Mouse (Mus musculus) liver, embryonic 13.5 days (tissue): ENCODE measurements around the gene Shroom3. TPM values are rescaled to one million over a fixed set of nuclear protein-coding genes. Genes with fewer than 3 reads are reported as not detected.

Source experiments
- ATAC-seq: fragments of 200-750 bp; cut with Nextera tagmentation; 2 replicates; pipeline ENCODE4 v1.8.0; 2017; ENCODE audit warnings: low read depth, mild to moderate bottlenecking, moderate number of reproducible peaks, moderate library complexity
- DNase-seq: peaks from one replicate; pipeline ENCODE4 v3.0.0; 2022
- H3K27ac ChIP-seq: fragments of 300-500 bp; sonication (generic); 2 replicates; pipeline ENCODE4 v1.5.1; 2015; ENCODE audit warnings: moderate library complexity, mild to moderate bottlenecking, inconsistent platforms
- H3K27me3 ChIP-seq: fragments of 300-500 bp; sonication (generic); 2 replicates; pipeline ENCODE4 v1.6.1; 2015; ENCODE audit warnings: mild to moderate bottlenecking, inconsistent platforms
- H3K36me3 ChIP-seq: fragments of 300-500 bp; sonication (generic); 2 replicates; pipeline ENCODE4 v1.6.1; 2015; ENCODE audit warnings: mild to moderate bottlenecking, inconsistent platforms
- H3K4me1 ChIP-seq: fragments of 300-500 bp; sonication (generic); replicated peaks from 2 replicates; pipeline ENCODE4 v1.6.1; 2015; ENCODE audit warnings: inconsistent platforms
- H3K4me2 ChIP-seq: fragments of 300-500 bp; sonication (generic); 2 replicates; pipeline ENCODE4 v1.6.1; 2015; ENCODE audit warnings: inconsistent platforms, mild to moderate bottlenecking, moderate library complexity
- H3K4me3 ChIP-seq: fragments of 300-500 bp; sonication (generic); replicated peaks from 2 replicates; pipeline ENCODE4 v1.5.1; 2015; ENCODE audit warnings: mild to moderate bottlenecking, inconsistent platforms
- H3K9ac ChIP-seq: fragments of 300-500 bp; sonication (generic); 2 replicates; pipeline ENCODE4 v1.6.1; 2015; ENCODE audit warnings: mild to moderate bottlenecking, inconsistent platforms
- H3K9me3 ChIP-seq: fragments of 300-500 bp; sonication (generic); replicated peaks from 2 replicates; pipeline ENCODE4 v1.6.1; 2016; ENCODE audit warnings: inconsistent platforms
- WGBS: fragments of 180-500 bp; shearing (Covaris S2); methylation state at CpG from one replicate; pipeline ENCODE4 v1.1.7; 2015; ENCODE audit not compliant: insufficient replicate concordance; 5-methylcytosine and 5-hydroxymethylcytosine counted together
- polyA plus RNA-seq: library from polyadenylated mRNA; unstranded; fragments of >200 nt; fragmentation: Nextera tagmentation; extraction: Ambion mirVana; gene quantifications from 2 replicates; pipeline ENCODE4 v1.2.1, GENCODE M21; 2015

The Shroom3 gene
- polyA plus RNA-seq, 1 experiment from 2014 or later = 0.20 TPM

GRCm38 (mm10) chr5:92811761-92812160, 128.5 kb downstream of the Shroom3 start:
- no peak for DNase-seq
- H3K36me3 ChIP-seq = no peaks in the 10 kb centered on the region
- peaks cover 22% of the 10 kb centered on the region for H3K27me3 ChIP-seq
- no peak overlapping the region for H3K9ac ChIP-seq
- no peak for ATAC-seq
- no peak overlapping the region for H3K27ac ChIP-seq
- no peak overlapping the region for H3K4me2 ChIP-seq
- H3K4me3 ChIP-seq = no peak overlapping the region
- WGBS = 48% methylated on average over 7 of the region's 7 CpGs
- no peaks in the 10 kb centered on the region for H3K9me3 ChIP-seq
- no peaks in the 10 kb centered on the region for H3K4me1 ChIP-seq

- H3K9ac ChIP-seq = no peak overlapping the region
- H3K4me2 ChIP-seq = no peak overlapping the region
- ATAC-seq (no peak), DNase-seq (no peak)
- no peaks in the 10 kb centered on the region for H3K9me3 ChIP-seq
- H3K27me3 ChIP-seq = peaks cover 22% of the 10 kb centered on the region
- H3K27ac ChIP-seq = no peak overlapping the region
- H3K36me3 ChIP-seq = no peaks in the 10 kb centered on the region
- no peak overlapping the region for H3K4me3 ChIP-seq
- H3K4me1 ChIP-seq = no peaks in the 10 kb centered on the region
- 41% methylated on average over 8 of the region's 8 CpGs for WGBS
Observed at GRCm38 (mm10) chr5:92812936-92813335, 129.7 kb downstream of the Shroom3 start.

DNA sequence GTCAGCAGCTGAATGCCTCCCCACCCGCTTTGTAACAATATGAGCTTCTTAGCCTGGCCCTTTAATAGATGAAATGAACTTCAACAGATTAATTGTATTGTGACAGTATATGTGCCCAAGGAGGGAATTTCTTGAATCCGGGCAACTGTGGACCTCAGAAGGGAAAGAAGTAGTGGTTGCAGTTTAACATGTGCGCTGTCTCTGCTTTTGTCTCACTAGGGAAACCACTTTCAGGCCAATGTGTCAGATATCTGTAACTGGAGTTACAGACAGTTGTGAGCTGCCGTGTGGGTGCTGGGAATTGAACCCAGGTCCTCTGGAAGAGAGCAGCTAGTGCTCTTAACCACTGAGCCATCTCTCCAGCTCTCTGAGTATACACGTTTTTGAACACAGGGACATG, 130.3 kb downstream of the Shroom3 start:
- Histone ChIP-seq H3K9me3 (no peaks in the 10 kb centered on the region), H3K9ac (no peak overlapping the region), H3K36me3 (no peaks in the 10 kb centered on the region), H3K4me1 (no peaks in the 10 kb centered on the region), H3K4me3 (no peak overlapping the region), H3K27me3 (peaks cover 20% of the 10 kb centered on the region), H3K4me2 (no peak overlapping the region), H3K27ac (no peak overlapping the region)
- ATAC-seq (no peak), DNase-seq (no peak)
- WGBS = 64% methylated on average over 5 of the region's 5 CpGs

DNA sequence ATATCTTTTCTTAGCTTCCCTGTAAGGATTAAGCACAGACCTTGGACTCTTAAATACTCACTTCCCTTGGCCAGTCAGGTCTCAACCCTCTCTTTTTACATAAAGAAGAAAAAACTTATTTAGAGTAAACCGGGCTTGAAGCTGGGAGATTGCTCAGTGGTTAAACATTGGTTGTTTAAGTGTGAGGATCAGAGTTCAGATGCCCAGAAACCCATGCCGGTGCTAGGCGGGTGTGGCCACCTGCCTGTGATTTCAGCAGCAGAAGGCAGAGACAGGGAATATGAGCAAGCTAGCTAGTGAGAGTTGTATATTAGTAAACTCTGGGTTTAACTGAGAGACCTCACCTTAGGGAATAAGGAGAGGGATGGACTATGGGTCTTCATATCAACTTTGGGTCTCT, 131.4 kb downstream of the Shroom3 start:
- Histone ChIP-seq H3K9me3 (no peaks in the 10 kb centered on the region), H3K27me3 (peaks cover 11% of the 10 kb centered on the region), H3K4me1 (no peaks in the 10 kb centered on the region), H3K9ac (no peak overlapping the region), H3K4me2 (no peak overlapping the region), H3K4me3 (no peak overlapping the region), H3K27ac (no peak overlapping the region), H3K36me3 (no peaks in the 10 kb centered on the region)
- DNase-seq (no peak), ATAC-seq (no peak)
- 65% methylated on average over 3 of the region's 3 CpGs for WGBS

- Histone ChIP-seq H3K36me3 (no peaks in the 10 kb centered on the region), H3K27me3 (no peaks in the 10 kb centered on the region), H3K9me3 (no peaks in the 10 kb centered on the region), H3K4me3 (no peak overlapping the region), H3K4me2 (no peak overlapping the region), H3K4me1 (no peaks in the 10 kb centered on the region), H3K9ac (no peak overlapping the region), H3K27ac (no peak overlapping the region)
- no peak for ATAC-seq
- DNase-seq = no peak
- 52% methylated on average over 11 of the region's 11 CpGs for WGBS
Observed at GRCm38 (mm10) chr5:92817122-92817822, 134.0 kb downstream of the Shroom3 start.

DNA sequence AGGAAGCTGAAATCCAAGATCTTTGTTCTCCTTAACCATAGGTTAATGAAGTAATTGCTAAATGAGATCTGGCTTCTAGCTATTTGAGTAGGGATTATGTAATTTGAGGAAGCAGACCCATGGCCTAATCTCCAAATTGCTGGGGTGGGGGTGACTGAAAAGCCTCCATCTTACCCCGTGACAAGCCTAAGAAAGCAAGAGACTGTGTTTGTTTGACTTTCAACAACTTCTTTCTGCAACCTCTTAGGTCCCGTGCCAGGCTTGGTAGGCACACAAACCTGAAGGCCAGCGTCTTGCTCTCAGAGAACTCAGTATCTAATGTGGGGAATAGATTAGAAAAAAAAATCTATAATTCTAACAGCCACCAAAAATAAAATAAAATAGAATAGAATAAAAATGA, 138.1 kb downstream of the Shroom3 start:
- H3K4me2 ChIP-seq = no peak overlapping the region
- ATAC-seq (no peak), DNase-seq (no peak)
- H3K9ac ChIP-seq = no peak overlapping the region
- 60% methylated on average over 3 of the region's 3 CpGs for WGBS
- H3K9me3 ChIP-seq = no peaks in the 10 kb centered on the region
- H3K27ac ChIP-seq = no peak overlapping the region
- no peak overlapping the region for H3K4me3 ChIP-seq
- no peaks in the 10 kb centered on the region for H3K36me3 ChIP-seq
- H3K4me1 ChIP-seq = no peaks in the 10 kb centered on the region
- H3K27me3 ChIP-seq = no peaks in the 10 kb centered on the region

GRCm38 (mm10) chr5:92823495-92823894, 140.3 kb downstream of the Shroom3 start:
- WGBS = 62% methylated on average over 7 of the region's 7 CpGs
- no peak overlapping the region for H3K4me2 ChIP-seq
- no peak for ATAC-seq

DNA sequence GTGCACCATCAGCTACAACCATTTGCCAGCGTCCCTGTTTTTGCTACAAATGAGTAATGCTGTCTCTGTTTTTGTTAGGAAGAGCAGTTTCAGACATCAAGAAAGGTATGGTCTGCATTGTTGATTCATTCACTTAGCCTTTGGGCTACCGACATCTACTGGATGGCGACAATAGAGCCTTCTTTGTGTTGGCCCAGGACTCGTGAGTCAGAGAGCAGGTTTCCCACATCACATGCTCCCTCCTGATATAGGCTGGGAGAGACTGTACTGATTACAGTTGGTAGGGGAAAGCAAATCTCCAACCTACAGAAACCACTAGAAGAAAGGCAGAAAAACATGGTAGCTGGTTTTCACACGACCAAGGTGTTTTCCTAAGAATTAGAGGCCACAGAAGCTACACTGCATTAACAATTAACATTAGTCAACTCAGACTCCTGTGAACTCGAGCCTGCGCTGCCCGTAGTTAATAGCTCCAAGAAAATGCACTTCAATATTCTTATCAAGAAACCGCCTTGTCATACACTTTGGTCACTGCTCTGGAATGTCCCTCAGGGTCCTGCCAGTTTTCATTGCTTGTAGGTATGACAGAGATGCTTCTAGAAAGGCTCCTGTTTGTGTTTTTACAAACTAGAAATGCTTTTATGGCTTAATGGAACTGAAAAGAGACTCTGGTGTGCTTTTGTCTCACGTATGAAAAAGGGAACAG, 141.2 kb downstream of the Shroom3 start:
- ATAC-seq (no peak), DNase-seq (no peak)
- Histone ChIP-seq H3K36me3 (no peaks in the 10 kb centered on the region), H3K4me3 (no peak overlapping the region), H3K27ac (no peak overlapping the region), H3K27me3 (no peaks in the 10 kb centered on the region), H3K4me2 (no peak overlapping the region), H3K4me1 (no peaks in the 10 kb centered on the region), H3K9me3 (no peaks in the 10 kb centered on the region), H3K9ac (no peak overlapping the region)
- WGBS = 59% methylated on average over 10 of the region's 10 CpGs

More at GRCm38 (mm10) chr5:92823495-92823894, 140.3 kb downstream of the Shroom3 start:
- Histone ChIP-seq H3K4me1 (no peaks in the 10 kb centered on the region), H3K27me3 (no peaks in the 10 kb centered on the region), H3K9me3 (no peaks in the 10 kb centered on the region), H3K27ac (no peak overlapping the region), H3K4me3 (no peak overlapping the region), H3K9ac (no peak overlapping the region), H3K36me3 (no peaks in the 10 kb centered on the region)
- DNase-seq = no peak

DNA sequence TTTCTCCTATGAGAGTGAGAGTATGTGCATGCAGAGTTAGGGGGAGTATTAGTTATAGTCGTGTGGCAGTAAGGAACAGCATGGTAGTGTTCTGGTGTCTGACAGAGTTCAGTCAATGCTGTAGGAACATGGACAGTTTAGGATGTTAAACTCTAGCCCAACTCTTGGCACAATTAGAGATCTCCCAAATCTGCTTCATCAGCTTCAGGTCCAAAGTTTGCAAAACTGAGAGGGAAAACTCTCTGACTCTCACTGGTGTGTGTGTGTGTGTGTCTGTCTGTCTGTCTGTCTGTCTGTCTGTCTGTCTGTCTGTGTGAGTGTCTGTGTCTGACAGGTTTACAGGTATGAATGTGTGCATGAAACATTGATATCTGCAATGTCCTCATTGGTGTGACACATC, 147.2 kb downstream of the Shroom3 start:
- no peak overlapping the region for H3K9ac ChIP-seq
- no peaks in the 10 kb centered on the region for H3K4me1 ChIP-seq
- 50% methylated on average over 1 of the region's 1 CpGs for WGBS
- no peak overlapping the region for H3K4me3 ChIP-seq
- no peaks in the 10 kb centered on the region for H3K27me3 ChIP-seq
- ATAC-seq (no peak), DNase-seq (no peak)
- no peak overlapping the region for H3K4me2 ChIP-seq
- H3K36me3 ChIP-seq = no peaks in the 10 kb centered on the region
- H3K27ac ChIP-seq = no peak overlapping the region
- no peaks in the 10 kb centered on the region for H3K9me3 ChIP-seq

GRCm38 (mm10) chr5:92834513-92834912, 151.3 kb downstream of the Shroom3 start:
- no peaks in the 10 kb centered on the region for H3K27me3 ChIP-seq
- 56% methylated on average over 7 of the region's 7 CpGs for WGBS
- ATAC-seq (no peak), DNase-seq (no peak)
- H3K4me1 ChIP-seq = no peaks in the 10 kb centered on the region
- H3K36me3 ChIP-seq = no peaks in the 10 kb centered on the region
- H3K27ac ChIP-seq = no peak overlapping the region
- H3K9ac ChIP-seq = no peak overlapping the region
- H3K4me3 ChIP-seq = no peak overlapping the region
- H3K4me2 ChIP-seq = no peak overlapping the region
- H3K9me3 ChIP-seq = no peaks in the 10 kb centered on the region

DNA sequence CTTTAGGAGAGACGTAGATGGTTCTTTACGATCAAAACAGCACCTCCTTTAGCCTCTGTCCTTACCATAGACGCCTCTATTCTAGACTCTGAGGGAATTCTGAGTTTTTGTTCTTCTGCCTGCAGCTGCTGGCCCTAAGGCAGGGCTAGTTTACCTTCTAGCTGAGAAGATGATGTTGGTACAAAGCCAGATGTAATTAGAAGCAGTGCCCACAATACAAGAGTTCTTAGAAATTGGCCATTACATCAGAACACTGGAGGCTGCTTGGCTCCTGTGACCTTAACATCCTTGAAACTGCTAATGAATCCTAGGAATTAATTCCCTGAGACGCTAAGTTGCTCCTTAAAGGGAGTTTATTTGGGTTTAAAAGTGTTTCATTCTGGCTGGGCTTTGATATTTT, 154.1 kb downstream of the Shroom3 start:
- ATAC-seq = no peak
- 71% methylated on average over 4 of the region's 4 CpGs for WGBS
- H3K9ac ChIP-seq = no peak overlapping the region
- no peak for DNase-seq
- no peak overlapping the region for H3K4me3 ChIP-seq
- no peak overlapping the region for H3K4me2 ChIP-seq
- no peaks in the 10 kb centered on the region for H3K9me3 ChIP-seq
- H3K27ac ChIP-seq = no peak overlapping the region
- no peaks in the 10 kb centered on the region for H3K4me1 ChIP-seq
- H3K27me3 ChIP-seq = no peaks in the 10 kb centered on the region
- H3K36me3 ChIP-seq = no peaks in the 10 kb centered on the region

DNA sequence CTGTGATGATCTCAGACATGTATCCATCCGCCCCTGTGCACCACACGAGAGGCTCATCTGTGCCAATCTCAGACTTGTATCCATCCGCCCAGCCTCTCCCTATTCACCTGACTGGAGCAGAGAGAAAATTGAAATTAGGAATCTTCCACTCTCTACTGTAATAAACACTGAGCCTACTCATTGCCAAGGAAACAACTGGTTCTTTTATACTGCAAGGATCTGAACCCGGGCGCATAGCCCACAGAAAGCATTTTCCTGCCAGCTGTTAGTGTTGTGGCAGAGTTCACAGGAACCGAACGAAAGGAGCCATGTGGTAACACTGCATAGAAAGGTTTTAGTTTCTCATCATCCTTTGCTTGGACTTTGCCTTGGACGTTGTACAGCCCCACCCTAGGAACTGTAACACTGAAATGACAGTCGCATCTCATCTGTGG, 155.1 kb downstream of the Shroom3 start:
- Histone ChIP-seq H3K9ac (no peak overlapping the region), H3K4me2 (no peak overlapping the region), H3K27me3 (no peaks in the 10 kb centered on the region), H3K4me3 (no peak overlapping the region), H3K36me3 (no peaks in the 10 kb centered on the region), H3K9me3 (no peaks in the 10 kb centered on the region), H3K27ac (no peak overlapping the region), H3K4me1 (0 out of 2 replicates have a peak, but pooled peaks cover 4% of the 10 kb centered on the region)
- no peak for DNase-seq
- ATAC-seq = no peak
- 66% methylated on average over 9 of the region's 9 CpGs for WGBS
